15 mouse cellular contexts compared by ENCODE assay signal in genomic region chr14:95904591-95905095, GRCm38 (mm10). TPM values are rescaled to one million over a fixed set of nuclear protein-coding genes. Genes with fewer than 3 reads are reported as not detected.
"Had no signal": no experiment of that assay in that cellular context is flagged by ENCODE, and none has a peak within 500 bp of the region (broad histone marks: within the 10 kb centered on the region; RNA-seq: fewer than 3 reads in every experiment).

No protein-coding gene starts in this region.

- DNase-seq: kidney, adult 18-20 months; kidney, postnatal 25 days; layer of hippocampus, adult 9-11 months; layer of hippocampus, postnatal 36 days; liver, embryonic 13.5 days; lung, adult 2 months; lung, postnatal 14 days; lung, postnatal 4 days; thymus, adult 18-20 months; thymus, postnatal 36 days had no signal

RNA-seq across cellular contexts. Expression of gene 4921530L21Rik, which starts 23.6 kb away (rescaled TPM):
- total RNA-seq: layer of hippocampus, adult 2 months; layer of hippocampus, postnatal 36 days; left cerebral cortex, postnatal 10 days; liver, adult 2 months; megakaryocyte progenitor cell, adult 5-6 weeks; megakaryocyte-erythroid progenitor cell, adult 5-6 weeks had no signal
